In the genomic region with DNA sequence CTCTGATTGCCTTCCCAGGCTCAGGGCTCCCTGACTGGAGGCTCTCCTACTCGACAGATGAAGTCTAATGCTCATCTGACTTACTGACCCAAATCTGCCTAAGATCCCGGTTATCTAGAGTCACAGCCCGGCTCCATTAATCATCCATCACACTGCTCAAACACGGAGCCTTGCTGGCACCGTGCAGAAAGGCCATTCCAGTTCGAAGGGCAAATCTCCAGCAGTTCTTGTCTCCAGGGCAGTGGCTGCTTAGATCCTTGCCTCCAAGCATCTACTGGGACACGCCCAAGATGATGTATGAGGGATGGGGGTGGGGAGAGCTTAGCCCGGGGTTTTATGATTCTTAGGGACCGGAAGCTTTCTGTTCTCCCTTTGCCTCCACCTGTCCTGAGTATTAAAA, we compare ENCODE assay signal across 16 mouse cellular contexts. TPM values are rescaled to one million over a fixed set of nuclear protein-coding genes. Genes with fewer than 3 reads are reported as not detected.
DNase-seq lines count a peak whose midpoint lies in the region; ATAC-seq and TF ChIP-seq lines count a peak whose summit lies in the region.
"Had no signal": no experiment of that assay in that cellular context is flagged by ENCODE, and none has a peak within 500 bp of the region (broad histone marks: within the 10 kb centered on the region; RNA-seq: fewer than 3 reads in every experiment).

No protein-coding gene starts in this region.

- ATAC-seq in heart, embryonic 11.5 days (replicated peaks; ENCODE audit: insufficient number of reproducible peaks, low FRiP score, low TSS enrichment), result no peak
- no peak for ATAC-seq in neural tube, embryonic 13.5 days (ENCODE audit: low read depth)
- peak; percentile 55; the same call in 1 of the 2 replicates for ATAC-seq in stomach, postnatal 0 days (ENCODE audit: low FRiP score, low TSS enrichment)
- ATAC-seq: forebrain, embryonic 16.5 days had no signal

- no peak overlapping the region for H3K4me3 ChIP-seq in heart, embryonic 11.5 days (ENCODE audit: low read depth, low read length)
- H3K4me3 ChIP-seq in neural tube, embryonic 13.5 days, result no peak overlapping the region
- no peak overlapping the region for H3K4me3 ChIP-seq in stomach, postnatal 0 days (ENCODE audit: low read depth, low read length)
- H3K4me3 ChIP-seq: liver, embryonic 15.5 days had no signal

- no peaks in the 10 kb centered on the region for H3K9me3 ChIP-seq in heart, embryonic 11.5 days (replicated peaks; ENCODE audit: control insufficient read depth, low read length)
- H3K9me3 ChIP-seq in neural tube, embryonic 13.5 days, result no peaks in the 10 kb centered on the region
- H3K9me3 ChIP-seq in stomach, postnatal 0 days (ENCODE audit: control insufficient read depth, low read length), result no peaks in the 10 kb centered on the region
- H3K9me3 ChIP-seq: liver, embryonic 15.5 days had no signal

- H3K27ac ChIP-seq in heart, embryonic 11.5 days (ENCODE audit: low read depth, low read length), result no peak overlapping the region
- peak overlapping the region; percentile 42; the same call in 1 of the 2 replicates for H3K27ac ChIP-seq in neural tube, embryonic 13.5 days (replicated peaks)
- H3K27ac ChIP-seq in stomach, postnatal 0 days (replicated peaks), result peak overlapping the region; percentile 30; the same call in 1 of the 2 replicates
- H3K27ac ChIP-seq: hindbrain, embryonic 14.5 days; liver, embryonic 15.5 days had no signal

- no peak for TF ChIP-seq CTCF in stomach, postnatal 0 days (IDR thresholded peaks at IDR 0.05; ENCODE audit: low read depth)

- intact Hi-C loops in gastrocnemius, postnatal 14 days (cut with DNase I; ENCODE audit: low total_unique reads), result no loop called here

- H3K27me3 ChIP-seq in heart, embryonic 11.5 days (ENCODE audit: control insufficient read depth, insufficient read depth, low read length), result no peaks in the 10 kb centered on the region
- no peaks in the 10 kb centered on the region for H3K27me3 ChIP-seq in neural tube, embryonic 13.5 days
- H3K27me3 ChIP-seq in stomach, postnatal 0 days (ENCODE audit: control insufficient read depth, insufficient read depth, low read length), result no peaks in the 10 kb centered on the region
- H3K27me3 ChIP-seq: liver, embryonic 15.5 days had no signal

- DNase-seq in heart, adult 11 months, result peak; percentile 95
- no peak for DNase-seq in neural tube, embryonic 10.5 days (ENCODE audit: extremely low spot score, low spot score)
- DNase-seq in gastrocnemius, postnatal 14 days, result peak; percentile 54
- DNase-seq in stomach, postnatal 0 days (ENCODE audit: low spot score), result no peak
- no peak for DNase-seq in thymus, postnatal 10 days (ENCODE audit: low spot score in 2 of 2)
- DNase-seq in right cerebral cortex, adult 18-20 months, result no peak
- DNase-seq: layer of hippocampus, adult 9-11 months; lung, postnatal 4 days; thymus, postnatal 14 days had no signal

- no peak for TF ChIP-seq EP300 in stomach, postnatal 0 days (optimal IDR thresholded peaks at IDR 0.05)

- no peaks in the 10 kb centered on the region for H3K36me3 ChIP-seq in heart, embryonic 11.5 days (ENCODE audit: control insufficient read depth, insufficient read depth, low read length)
- H3K36me3 ChIP-seq in neural tube, embryonic 13.5 days, result 0 out of 2 replicates have a peak, but pooled peaks cover 5% of the 10 kb centered on the region
- no peaks in the 10 kb centered on the region for H3K36me3 ChIP-seq in stomach, postnatal 0 days (ENCODE audit: control insufficient read depth, insufficient read depth, low read length)
- H3K36me3 ChIP-seq: G1E; liver, embryonic 15.5 days had no signal

- no peak overlapping the region for H3K9ac ChIP-seq in heart, embryonic 11.5 days (ENCODE audit: low read depth, low read length)
- no peak overlapping the region for H3K9ac ChIP-seq in neural tube, embryonic 13.5 days
- H3K9ac ChIP-seq in stomach, postnatal 0 days (ENCODE audit: low read length), result no peak overlapping the region
- H3K9ac ChIP-seq: hindbrain, embryonic 14.5 days; liver, embryonic 15.5 days had no signal

- 49% methylated on average over 9 of the region's 9 CpGs for WGBS in heart, embryonic 11.5 days (ENCODE audit: insufficient replicate concordance)
- WGBS in neural tube, embryonic 13.5 days, result 47% methylated on average over 9 of the region's 9 CpGs
- 11% methylated on average over 9 of the region's 9 CpGs for WGBS in stomach, postnatal 0 days

- H3K4me1 ChIP-seq in heart, embryonic 11.5 days (ENCODE audit: control insufficient read depth, insufficient read depth, low read length), result peaks cover 6% of the 10 kb centered on the region; the same call in 1 of the 2 replicates
- H3K4me1 ChIP-seq in neural tube, embryonic 13.5 days (replicated peaks), result peaks cover 8% of the 10 kb centered on the region
- H3K4me1 ChIP-seq in stomach, postnatal 0 days (replicated peaks; ENCODE audit: control insufficient read depth, insufficient read depth), result no peaks in the 10 kb centered on the region
- H3K4me1 ChIP-seq: liver, embryonic 15.5 days had no signal

- no peak overlapping the region for H3K4me2 ChIP-seq in heart, embryonic 11.5 days
- H3K4me2 ChIP-seq in neural tube, embryonic 13.5 days, result no peak overlapping the region
- H3K4me2 ChIP-seq in stomach, postnatal 0 days (replicated peaks; ENCODE audit: low read depth), result no peak overlapping the region
- H3K4me2 ChIP-seq: hindbrain, embryonic 14.5 days; liver, embryonic 15.5 days had no signal

RNA-seq across cellular contexts. Expression of a gene that starts 55.0 kb away (rescaled TPM):
- 1.7 and 2.8 TPM in 2 replicates for polyA plus RNA-seq in heart, embryonic 11.5 days (2014; fragmentation: Nextera tagmentation; extraction: Ambion mirVana)
- 26.4 and 28.0 TPM in 2 replicates for polyA plus RNA-seq in neural tube, embryonic 13.5 days (2015; fragmentation: Nextera tagmentation; extraction: Ambion mirVana)
- 1 to 10 TPM; 7.6 to 9.2 TPM for total RNA-seq in gastrocnemius, postnatal 14 days (2021)
- 1.8 and 2.2 TPM in 2 replicates for polyA plus RNA-seq in stomach, postnatal 0 days (2015; fragmentation: Nextera tagmentation; extraction: Ambion mirVana)
- total RNA-seq: granulocyte monocyte progenitor cell, adult 5-6 weeks had no signal
- polyA plus RNA-seq: G1E had no signal

Comparison
In these comparisons a context has a peak if more than half of its experiments do, and no peak if none do; other contexts are left out.
1. DNase-seq: peak in heart, adult 11 months (single experiment) and gastrocnemius, postnatal 14 days (single experiment); none in neural tube, embryonic 10.5 days (single experiment), stomach, postnatal 0 days (single experiment), thymus, postnatal 10 days (0 of 2) and right cerebral cortex, adult 18-20 months (single experiment).